Mouse (Mus musculus): ENCODE results near the gene Atxn7l1.

DNA sequence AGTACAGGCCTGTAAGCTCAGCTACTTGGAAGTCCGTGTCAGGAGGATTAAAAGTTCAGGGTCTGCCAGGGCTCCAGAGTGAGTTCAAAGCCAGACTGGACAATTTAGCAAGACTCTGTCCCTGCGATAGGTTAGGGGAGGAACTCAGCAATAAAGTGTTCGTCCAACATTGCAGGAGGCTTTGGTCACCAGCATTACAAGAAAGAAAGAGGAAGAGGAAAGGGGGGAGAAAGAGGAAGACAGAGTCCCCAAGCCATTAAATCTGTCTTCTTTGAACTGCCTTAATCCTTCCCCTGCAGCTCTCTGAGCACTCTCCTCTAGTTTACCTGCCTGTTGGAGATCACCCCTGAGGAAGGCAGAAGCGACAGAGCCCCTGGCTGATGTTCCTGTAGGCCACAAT, 184.6 kb downstream of the Atxn7l1 start:
- TF ChIP-seq POLR2A (IDR thresholded peaks at IDR 0.05; ENCODE audit: control insufficient read depth, low read depth, low read length) (no peak), CTCF (IDR thresholded peaks at IDR 0.05; ENCODE audit: control insufficient read depth, insufficient read depth, insufficient replicate concordance, low read depth, low read length) (no peak)
